Mouse (Mus musculus) retina, embryonic 14.5 days (tissue): ENCODE measurements around the gene Cd47.

Experiments used
- DNase-seq: peaks from one replicate; pipeline ENCODE4 v3.0.0-alpha.2; 2015; ENCODE audit warnings: low spot score

Cd47 gene

DNA sequence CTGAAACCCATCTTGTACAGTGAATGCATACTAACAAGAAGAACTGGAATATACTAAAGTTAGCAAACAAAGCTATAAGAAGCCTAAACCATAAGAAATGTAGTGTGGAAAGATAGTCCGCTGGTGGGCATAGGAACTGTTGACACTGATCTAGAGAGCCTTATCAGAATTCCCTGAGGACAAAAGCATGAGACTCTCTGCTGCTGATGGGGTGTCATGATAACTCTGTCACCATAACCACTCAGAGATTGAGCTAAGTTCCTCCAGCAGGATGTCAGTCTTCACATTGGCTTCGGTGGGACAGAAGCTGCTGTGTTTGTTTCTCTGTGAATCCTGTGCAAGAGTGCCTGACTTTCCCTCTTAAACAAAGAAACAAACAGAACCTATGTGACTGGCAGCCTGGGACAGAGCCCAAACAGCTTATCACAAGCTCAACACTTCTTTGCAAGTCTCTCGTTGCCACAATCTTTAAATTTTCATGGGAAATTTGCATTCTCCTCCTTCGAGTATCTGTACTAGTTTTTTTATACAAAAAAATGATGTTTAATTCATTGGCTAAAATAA lies 33.9 kb downstream of the Cd47 start:
- DNase-seq: no peak

GRCm38 (mm10) chr16:49836634-49837164 lies 36.4 kb downstream of the Cd47 start:
- no peak for DNase-seq

- DNase-seq: no peak
Observed at GRCm38 (mm10) chr16:49838923-49839322, 38.6 kb downstream of the Cd47 start.

GRCm38 (mm10) chr16:49839681-49840535 lies 39.6 kb downstream of the Cd47 start:
- DNase-seq: peak; percentile 38

GRCm38 (mm10) chr16:49843723-49844122 lies 43.4 kb downstream of the Cd47 start:
- DNase-seq: no peak

DNA sequence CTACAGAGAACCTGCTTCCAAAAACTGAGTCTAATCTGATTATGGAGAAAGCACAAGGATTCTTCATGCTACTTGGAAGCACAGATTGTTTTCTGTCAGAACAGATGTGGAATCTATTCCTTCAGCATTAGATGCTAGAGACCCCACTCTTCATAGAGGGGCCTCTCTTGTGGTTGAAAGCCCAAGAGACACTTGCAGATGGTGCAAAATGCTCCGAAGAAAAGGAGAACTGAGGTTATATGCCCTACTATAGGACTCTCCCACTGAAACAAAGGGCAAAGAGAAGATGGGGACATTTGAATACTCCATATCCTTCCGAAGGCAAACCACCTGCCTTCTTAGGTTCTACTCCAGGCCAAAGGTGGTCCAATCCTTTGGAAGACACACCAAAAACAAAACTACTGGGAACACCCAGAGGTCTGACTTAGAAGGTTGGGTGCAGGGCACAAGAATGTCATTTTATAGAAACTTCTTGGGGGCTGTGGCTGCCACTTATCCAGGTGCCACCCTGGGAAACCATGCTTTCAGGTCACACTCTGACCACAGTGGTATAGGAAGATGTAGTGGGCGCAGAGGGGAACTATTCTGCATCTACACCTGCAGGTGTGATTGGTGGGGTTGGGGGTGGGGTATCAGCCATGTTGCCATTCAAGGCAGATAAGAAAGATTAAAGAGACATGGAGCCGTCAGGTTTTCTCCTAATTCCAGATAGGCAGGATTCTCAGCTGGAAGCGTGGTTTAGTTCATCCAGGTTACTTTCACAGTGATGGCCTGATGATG lies 47.1 kb downstream of the Cd47 start:
- no peak for DNase-seq

DNA sequence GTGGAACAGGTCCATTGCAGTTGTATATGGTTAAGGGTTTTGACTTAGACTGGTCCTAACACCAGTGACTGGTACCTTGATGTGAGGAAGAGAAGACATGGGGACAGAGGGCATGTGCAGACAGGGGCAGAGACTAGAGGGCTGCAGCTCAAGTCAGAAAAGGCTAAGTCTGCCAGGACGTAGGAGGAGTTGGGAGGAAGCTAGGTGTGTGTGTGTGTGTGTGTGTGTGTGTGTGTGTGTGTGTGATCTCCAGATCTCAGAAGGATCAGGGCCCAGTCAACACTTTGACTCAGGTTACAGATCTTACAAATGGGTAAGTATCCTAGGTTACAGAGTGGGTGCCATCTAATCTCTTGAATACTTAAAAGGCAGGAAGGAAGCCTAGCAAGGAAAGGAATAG lies 48.3 kb downstream of the Cd47 start:
- no peak for DNase-seq

DNA sequence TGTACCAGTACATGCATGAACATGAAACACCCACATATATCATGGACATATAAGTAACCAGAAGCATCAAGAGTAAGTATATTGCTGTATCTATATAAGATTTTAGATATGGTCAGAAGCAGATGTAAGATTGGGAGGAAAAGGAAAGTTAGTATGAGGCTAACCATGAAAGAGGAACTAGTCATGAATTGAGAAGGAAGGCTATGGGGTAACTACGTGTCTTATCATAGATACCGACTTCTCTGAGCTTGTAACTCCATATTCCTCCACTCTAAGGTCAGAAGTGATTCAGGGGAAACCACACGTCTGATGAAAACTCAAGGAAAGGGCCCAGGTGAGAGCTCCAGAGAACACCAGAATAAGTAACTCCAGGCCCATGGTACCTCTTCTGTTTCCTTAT lies 52.6 kb downstream of the Cd47 start:
- no peak for DNase-seq

GRCm38 (mm10) chr16:49853633-49854032 lies 53.3 kb downstream of the Cd47 start:
- no peak for DNase-seq

DNA sequence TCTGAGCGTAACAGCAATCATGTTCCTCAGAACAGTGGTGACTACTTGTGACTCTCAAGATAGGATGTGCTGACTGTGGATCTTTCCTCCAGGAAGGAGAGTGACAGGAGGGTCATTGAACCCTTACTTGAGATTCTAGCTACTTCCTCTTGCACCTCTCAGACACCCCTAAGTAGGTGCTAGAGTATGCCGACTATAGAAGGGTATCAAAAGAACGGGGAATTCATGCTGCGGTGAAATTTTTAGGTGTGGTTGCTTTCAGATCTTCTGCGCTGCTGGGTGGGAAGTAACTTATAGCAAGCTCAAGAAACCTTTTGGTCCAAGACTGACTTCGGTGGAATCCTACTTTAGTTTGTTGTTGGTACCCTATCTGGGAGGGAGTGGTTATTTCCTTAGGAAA lies 53.9 kb downstream of the Cd47 start:
- no peak for DNase-seq

- peak; percentile 82 for DNase-seq
Observed at GRCm38 (mm10) chr16:49854931-49855835, 54.9 kb downstream of the Cd47 start.

DNA sequence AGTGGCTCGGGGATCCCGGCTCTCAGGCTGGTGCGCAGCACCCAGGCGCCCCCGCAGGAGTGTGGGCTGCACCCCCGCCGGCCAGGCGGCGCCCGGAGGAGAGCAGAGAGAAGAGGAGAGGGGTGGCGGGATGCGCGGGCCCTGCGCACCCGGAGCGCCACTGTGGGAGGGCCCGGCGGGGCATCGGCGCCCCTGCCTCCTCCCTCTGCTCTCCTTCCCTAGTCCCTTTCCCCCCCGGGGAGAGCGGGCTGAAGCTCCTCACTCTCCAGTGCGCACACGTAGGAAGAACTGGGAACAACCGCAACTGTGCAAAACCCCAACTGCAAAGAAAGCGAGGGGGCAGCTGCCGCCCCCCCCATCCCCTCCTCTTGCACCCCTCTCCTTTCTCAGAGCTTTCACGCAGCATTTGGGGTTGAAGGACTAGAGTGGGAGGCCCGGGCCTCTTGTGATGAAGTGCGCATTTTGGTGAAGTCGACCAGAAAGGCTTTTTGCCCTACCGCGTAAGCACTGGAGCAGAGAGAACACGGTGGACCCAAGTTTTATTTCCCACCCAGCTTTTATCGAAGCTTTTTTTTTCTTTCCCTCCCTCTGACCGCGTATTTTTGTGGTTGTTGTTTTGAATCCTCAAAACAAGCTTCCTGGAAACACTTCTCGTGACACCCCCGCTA lies 55.6 kb downstream of the Cd47 start:
- peak; percentile 67 for DNase-seq

DNA sequence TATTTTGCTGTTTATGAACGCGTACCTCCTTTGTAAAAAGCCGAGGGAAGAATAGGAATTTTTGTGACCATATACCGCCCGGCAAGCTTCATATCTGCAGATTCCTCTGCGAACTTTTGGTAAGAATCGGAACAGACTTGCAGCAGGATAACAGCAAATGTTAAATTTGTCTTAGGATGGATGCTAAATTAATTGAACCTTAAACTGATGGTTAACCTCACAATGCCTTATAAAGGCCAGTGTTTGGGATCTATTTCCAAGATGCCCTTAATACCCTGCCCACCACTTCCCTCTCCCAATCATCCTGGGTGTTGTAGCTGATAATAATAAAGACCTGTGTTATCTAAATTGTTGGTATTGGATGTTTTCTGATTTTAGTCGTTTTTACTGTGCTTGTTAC lies 56.3 kb downstream of the Cd47 start:
- DNase-seq: no peak

GRCm38 (mm10) chr16:49857504-49858160 lies 57.3 kb downstream of the Cd47 start:
- DNase-seq: peak; percentile 45

DNA sequence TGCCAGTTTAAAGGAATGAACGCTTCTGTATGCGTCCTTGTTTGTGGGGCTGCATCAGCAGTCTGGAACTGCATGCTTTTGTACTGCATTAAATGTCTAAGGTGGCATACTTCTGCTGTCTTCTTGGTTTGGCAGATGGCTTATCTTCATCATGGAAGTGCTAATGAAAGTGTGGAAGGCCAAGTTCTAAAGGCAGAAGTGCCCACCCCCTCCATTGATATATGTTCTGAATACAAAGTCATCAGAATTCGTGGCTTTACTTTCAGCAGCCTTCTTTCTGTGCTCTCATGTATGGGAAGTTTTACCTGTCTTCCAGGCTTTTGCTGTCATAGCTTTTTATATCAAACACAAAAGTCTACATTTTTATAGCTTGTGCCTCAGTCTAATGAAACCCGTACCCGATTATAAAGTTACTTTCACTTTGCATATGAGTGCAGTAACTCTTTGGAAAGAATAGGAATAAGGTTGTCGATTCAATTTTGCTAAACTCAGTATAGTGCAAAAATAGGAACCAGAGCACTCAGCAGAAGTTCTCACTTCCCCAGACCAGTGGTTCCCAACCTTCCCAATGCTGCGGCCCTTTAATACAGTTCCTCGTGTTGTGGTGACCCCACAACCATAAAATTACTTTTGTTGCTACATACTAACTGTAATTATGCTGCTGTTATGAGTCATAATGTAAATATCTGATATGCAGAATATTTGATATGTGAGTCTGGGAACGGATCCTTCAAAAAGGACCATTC lies 58.0 kb downstream of the Cd47 start:
- DNase-seq: no peak

GRCm38 (mm10) chr16:49858907-49859853 lies 58.8 kb downstream of the Cd47 start:
- DNase-seq: no peak

- DNase-seq: no peak
Observed at GRCm38 (mm10) chr16:49861986-49862385, 61.7 kb downstream of the Cd47 start.

- no peak for DNase-seq
Observed at GRCm38 (mm10) chr16:49866617-49867016, 66.3 kb downstream of the Cd47 start.

GRCm38 (mm10) chr16:49868278-49868677 lies 67.9 kb downstream of the Cd47 start:
- no peak for DNase-seq
